Mouse (Mus musculus) lung, adult 2 months (tissue): ENCODE measurements around the gene Ift43.

Experiments
- CTCF ChIP-seq: fragments of 200-500 bp; IDR thresholded peaks from 2 replicates; pipeline ENCODE4 v1.5.1; 2011; ENCODE audit warnings: mild to moderate bottlenecking, low read length, control low read depth; ENCODE audit not compliant: insufficient read depth
- POLR2A ChIP-seq: fragments of 200-500 bp; IDR thresholded peaks from 2 replicates; pipeline ENCODE4 v1.6.1; 2011; ENCODE audit warnings: low read depth, mild to moderate bottlenecking, control low read depth, low read length, borderline replicate concordance; ENCODE audit errors: extremely low read depth

DNA sequence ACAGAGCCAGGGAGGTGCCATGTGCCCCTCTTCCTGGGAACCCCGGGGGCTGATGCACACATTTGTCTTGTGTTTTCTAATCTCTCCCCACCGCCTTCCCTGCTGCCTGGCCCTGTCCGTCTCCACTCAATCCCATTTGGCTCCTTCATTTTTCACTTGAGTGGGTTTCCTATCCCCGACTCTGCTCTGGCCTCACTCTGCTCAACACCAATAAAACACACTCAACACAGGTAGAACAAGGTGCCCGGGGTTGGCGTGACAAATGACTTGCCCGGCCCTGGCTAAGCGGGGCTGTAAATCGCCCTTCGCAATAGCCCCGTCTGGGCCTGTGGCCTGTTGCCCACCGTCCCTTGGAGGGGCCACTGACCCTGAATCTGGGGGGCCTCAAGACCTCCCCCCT, 92.0 kb downstream of the Ift43 start:
- TF ChIP-seq CTCF: no peak
- TF ChIP-seq POLR2A: no peak
